ENCODE assay signal across 7 mouse cellular contexts in genomic region chr17:83397571-83398100, GRCm38 (mm10). TPM values are rescaled to one million over a fixed set of nuclear protein-coding genes. Genes with fewer than 3 reads are reported as not detected.
DNase-seq lines count a peak whose midpoint lies in the region; TF ChIP-seq lines count a peak whose summit lies in the region.

No protein-coding gene starts in this region.

- peak overlapping the region; percentile 51 for H3K27ac ChIP-seq in brown adipose tissue, adult 24 weeks (replicated peaks; ENCODE audit: low read depth, low read length)
- peak overlapping the region; percentile 97 for H3K27ac ChIP-seq in spleen, adult 2 months (ENCODE audit: insufficient read depth, low read length)

- TF ChIP-seq CTCF in spleen, adult 2 months (IDR thresholded peaks at IDR 0.05; ENCODE audit: extremely low read depth, insufficient read depth, insufficient read length, insufficient replicate concordance), result no peak

- peak; percentile 63 for DNase-seq in CD4-positive, CD25-positive, alpha-beta regulatory T cell, adult 2 months (ENCODE audit: low read depth, low spot score)
- DNase-seq in heart, postnatal 36 days, result peak; percentile 15 to 29
- peak; percentile 32 for DNase-seq in lung, adult 18-20 months
- peak; percentile 53 to 60 for DNase-seq in spleen, adult 2 months (ENCODE audit: low read depth in 1 of 2, low spot score in 2 of 2)
- no peak for DNase-seq in cerebellum, postnatal 4 days (ENCODE audit: low spot score in 2 of 2)
- DNase-seq in cerebellum, postnatal 10 days, result no peak

- no peaks in the 10 kb centered on the region for H3K27me3 ChIP-seq in spleen, adult 2 months (ENCODE audit: control insufficient read depth, insufficient read depth, low read length)

- no peaks in the 10 kb centered on the region for H3K36me3 ChIP-seq in spleen, adult 2 months (ENCODE audit: control insufficient read depth, insufficient read depth, low read length)

- no peak overlapping the region for H3K4me3 ChIP-seq in brown adipose tissue, adult 24 weeks (ENCODE audit: insufficient read depth, low read depth, low read length)
- peak overlapping the region; percentile 21; the same call in 1 of the 2 replicates for H3K4me3 ChIP-seq in spleen, adult 2 months (ENCODE audit: extremely low read depth, insufficient read depth, insufficient read length)

- H3K4me1 ChIP-seq in brown adipose tissue, adult 24 weeks (ENCODE audit: control insufficient read depth, insufficient read depth, insufficient read length, low read length), result peaks cover 3% of the 10 kb centered on the region; the same call in 1 of the 2 replicates
- H3K4me1 ChIP-seq in spleen, adult 2 months (ENCODE audit: control insufficient read depth, insufficient read depth, insufficient read length), result peaks cover 18% of the 10 kb centered on the region

- WGBS in spleen, adult 2 months, result 4% methylated on average over 6 of the region's 6 CpGs

- intact Hi-C loops in heart, postnatal 36 days (cut with DNase I), result loop anchor here (5.0 kb wide), 1 partner anchor 45 kb away; the partner anchor contains the start of gene Eml4

- TF ChIP-seq POLR2A in spleen, adult 2 months (IDR thresholded peaks at IDR 0.05; ENCODE audit: low read depth, low read length), result no peak

RNA-seq across cellular contexts. Expression of gene Eml4, which starts 46.9 kb away (rescaled TPM):
- polyA plus RNA-seq in brown adipose tissue, adult 24 weeks (2012; ENCODE audit: insufficient read depth, insufficient read length, missing spikeins), result 2.5 and 2.7 TPM in 2 replicates
- total RNA-seq in heart, postnatal 36 days (2021), result 1 to 10 TPM; 4.3 to 4.6 TPM
- 13.7 and 15.0 TPM in 2 replicates for polyA plus RNA-seq in spleen, adult 2 months (2012; rRNA removed)

Comparison
In these comparisons a context has a peak if more than half of its experiments do, and no peak if none do; other contexts are left out.
1. DNase-seq: peak in CD4-positive, CD25-positive, alpha-beta regulatory T cell, adult 2 months (single experiment), heart, postnatal 36 days (2 of 2), lung, adult 18-20 months (2 of 2) and spleen, adult 2 months (2 of 2); none in cerebellum, postnatal 4 days (0 of 2) and cerebellum, postnatal 10 days (0 of 2).